Comparison of ENCODE assay signal across 8 mouse cellular contexts in the genomic region with DNA sequence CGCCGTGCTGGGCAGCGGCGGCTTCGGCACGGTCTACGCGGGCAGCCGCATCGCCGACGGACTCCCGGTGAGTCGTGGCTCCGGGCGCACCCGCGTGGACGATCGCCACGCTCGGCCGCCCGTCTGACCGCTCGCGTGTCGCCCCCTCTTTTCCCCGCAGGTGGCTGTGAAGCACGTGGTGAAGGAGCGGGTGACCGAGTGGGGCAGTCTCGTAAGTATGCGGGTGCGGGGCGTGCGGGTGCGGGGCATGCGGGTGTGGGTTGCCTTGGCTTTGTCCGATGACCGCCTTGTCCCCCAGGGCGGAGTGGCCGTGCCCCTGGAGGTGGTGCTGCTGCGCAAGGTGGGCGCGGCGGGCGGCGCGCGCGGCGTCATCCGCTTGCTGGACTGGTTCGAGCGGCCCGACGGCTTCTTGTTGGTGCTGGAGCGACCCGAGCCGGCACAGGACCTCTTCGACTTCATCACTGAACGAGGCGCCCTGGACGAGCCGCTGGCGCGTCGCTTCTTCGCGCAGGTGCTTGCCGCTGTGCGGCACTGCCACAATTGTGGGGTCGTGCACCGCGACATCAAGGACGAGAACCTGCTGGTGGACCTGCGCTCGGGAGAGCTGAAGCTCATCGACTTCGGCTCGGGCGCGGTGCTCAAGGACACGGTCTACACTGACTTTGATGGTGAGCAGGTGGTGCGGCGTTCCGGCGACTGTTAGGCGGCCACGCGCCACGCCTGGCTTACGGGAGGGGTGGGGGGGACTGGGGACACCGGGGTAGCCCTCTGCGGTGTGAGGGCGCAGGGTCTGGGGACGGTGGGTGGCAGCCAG. TPM values are rescaled to one million over a fixed set of nuclear protein-coding genes. Genes with fewer than 3 reads are reported as not detected.
DNase-seq lines count a peak whose midpoint lies in the region; ATAC-seq and TF ChIP-seq lines count a peak whose summit lies in the region.

No protein-coding gene starts in this region.

- H3K4me3 ChIP-seq in G1E (ENCODE audit: low read depth, low read length), result peak overlapping the region; percentile 74
- H3K4me3 ChIP-seq in forebrain, embryonic 10.5 days, result peak overlapping the region; percentile 69
- peak overlapping the region; percentile 93 for H3K4me3 ChIP-seq in hindbrain, embryonic 13.5 days
- peak overlapping the region; percentile 83 for H3K4me3 ChIP-seq in spleen, adult 2 months (ENCODE audit: extremely low read depth, insufficient read depth, insufficient read length)

- peaks cover 30% of the 10 kb centered on the region for H3K9me3 ChIP-seq in G1E (replicated peaks)
- H3K9me3 ChIP-seq in forebrain, embryonic 10.5 days, result no peaks in the 10 kb centered on the region
- H3K9me3 ChIP-seq in hindbrain, embryonic 13.5 days, result no peaks in the 10 kb centered on the region

- peaks cover 29% of the 10 kb centered on the region for H3K4me1 ChIP-seq in G1E (ENCODE audit: insufficient read depth, low read depth, low read length)
- peaks cover 69% of the 10 kb centered on the region for H3K4me1 ChIP-seq in forebrain, embryonic 10.5 days
- H3K4me1 ChIP-seq in hindbrain, embryonic 13.5 days (replicated peaks), result peaks cover 30% of the 10 kb centered on the region
- H3K4me1 ChIP-seq in spleen, adult 2 months (ENCODE audit: control insufficient read depth, insufficient read depth, insufficient read length), result peaks cover 21% of the 10 kb centered on the region

- under 1% methylated on average over 98 of the region's 98 CpGs for WGBS in forebrain, embryonic 10.5 days
- WGBS in hindbrain, embryonic 13.5 days, result under 1% methylated on average over 82 of the region's 98 CpGs
- WGBS in spleen, adult 2 months, result under 1% methylated on average over 98 of the region's 98 CpGs

- intact Hi-C loops in left cerebral cortex, postnatal 10 days (cut with DNase I), result loop anchor here (5.0 kb wide), 1 partner anchor 36 kb away; no protein-coding TSS in a partner anchor

- peaks cover 3% of the 10 kb centered on the region; the same call in 1 of the 2 replicates for H3K27me3 ChIP-seq in G1E (ENCODE audit: insufficient read depth, low read length)
- peaks cover 8% of the 10 kb centered on the region for H3K27me3 ChIP-seq in forebrain, embryonic 10.5 days (ENCODE audit: poor library complexity, severe bottlenecking)
- no peaks in the 10 kb centered on the region for H3K27me3 ChIP-seq in hindbrain, embryonic 13.5 days
- H3K27me3 ChIP-seq in spleen, adult 2 months (ENCODE audit: control insufficient read depth, insufficient read depth, low read length), result no peaks in the 10 kb centered on the region

- peak overlapping the region; percentile 96 for H3K27ac ChIP-seq in forebrain, embryonic 10.5 days
- peak overlapping the region; percentile 98 for H3K27ac ChIP-seq in hindbrain, embryonic 13.5 days
- peak overlapping the region; percentile 37; the same call in 1 of the 2 replicates for H3K27ac ChIP-seq in spleen, adult 2 months (ENCODE audit: insufficient read depth, low read length)

- ATAC-seq in G1E (ENCODE audit: extremely low read depth, insufficient number of reproducible peaks, low FRiP score, poor library complexity, severe bottlenecking), result no peak
- ATAC-seq in hindbrain, embryonic 13.5 days (ENCODE audit: low FRiP score), result 0 out of 2 replicates have a peak, but pooled peaks have one; percentile 1
- ATAC-seq in granulocyte monocyte progenitor cell, adult 5-6 weeks (replicated peaks; ENCODE audit: poor library complexity, severe bottlenecking), result no peak

- peak; percentile 6 for DNase-seq in G1E (ENCODE audit: low spot score)
- peak; percentile 67 to 73 for DNase-seq in adrenal gland, postnatal 36 days
- peak; percentile 58 for DNase-seq in forebrain, embryonic 10.5 days (ENCODE audit: extremely low spot score, low spot score)
- DNase-seq in left cerebral cortex, postnatal 10 days (ENCODE audit: extremely low spot score in 1 of 2, low spot score in 2 of 2), result peak; percentile 51 to 79
- DNase-seq in mesoderm, embryonic 11.5 days (ENCODE audit: low read depth, low spot score), result peak; percentile 37
- DNase-seq in spleen, adult 2 months (ENCODE audit: low read depth in 1 of 2, low spot score in 2 of 2), result peak in 1 of 2 experiments; percentile 36

- TF ChIP-seq POLR2A in spleen, adult 2 months (IDR thresholded peaks at IDR 0.05; ENCODE audit: low read depth, low read length), result no peak

- TF ChIP-seq CTCF in G1E (IDR thresholded peaks at IDR 0.05; ENCODE audit: low read depth, low read length), result no peak
- no peak for TF ChIP-seq CTCF in spleen, adult 2 months (IDR thresholded peaks at IDR 0.05; ENCODE audit: extremely low read depth, insufficient read depth, insufficient read length, insufficient replicate concordance)

- H3K9ac ChIP-seq in hindbrain, embryonic 13.5 days, result peak overlapping the region; percentile 94

- H3K4me2 ChIP-seq in hindbrain, embryonic 13.5 days, result peak overlapping the region; percentile 88

- H3K36me3 ChIP-seq in G1E (replicated peaks), result peaks cover 25% of the 10 kb centered on the region
- peaks cover 41% of the 10 kb centered on the region for H3K36me3 ChIP-seq in forebrain, embryonic 10.5 days (replicated peaks)
- H3K36me3 ChIP-seq in hindbrain, embryonic 13.5 days, result peaks cover 38% of the 10 kb centered on the region
- peaks cover 10% of the 10 kb centered on the region for H3K36me3 ChIP-seq in spleen, adult 2 months (ENCODE audit: control insufficient read depth, insufficient read depth, low read length)

RNA-seq across cellular contexts. Expression of a gene that starts 1.1 kb away (rescaled TPM):
- total RNA-seq in G1E (2014; fragmentation: Nextera tagmentation), result 2.1 and 5.3 TPM in 2 replicates
- total RNA-seq in G1E (2017), result 3.4 and 3.7 TPM in 2 replicates
- 6.0 and 6.8 TPM in 2 replicates for polyA plus RNA-seq in G1E (2012)
- 100 to 1,000 TPM; 123 to 134 TPM for total RNA-seq in adrenal gland, postnatal 36 days (2021)
- 40.3 and 43.6 TPM in 2 replicates for polyA plus RNA-seq in forebrain, embryonic 10.5 days (2016; fragmentation: Nextera tagmentation; extraction: Ambion mirVana)
- 45.6 and 47.2 TPM in 2 replicates for polyA plus RNA-seq in hindbrain, embryonic 13.5 days (2015; fragmentation: Nextera tagmentation; extraction: Ambion mirVana)
- 10 to 100 TPM; 40.6 to 44.0 TPM for total RNA-seq in left cerebral cortex, postnatal 10 days (2021)
- 16.2 and 20.8 TPM in 2 replicates for polyA plus RNA-seq in spleen, adult 2 months (2012; rRNA removed)
- 13.8 and 14.6 TPM in 2 replicates for total RNA-seq in granulocyte monocyte progenitor cell, adult 5-6 weeks (2014; fragmentation: Nextera tagmentation)
- total RNA-seq in granulocyte monocyte progenitor cell, adult 5-6 weeks (2017), result 13.0 and 21.3 TPM in 2 replicates

RNA-seq across cellular contexts. Expression of a gene that starts 43.6 kb away (rescaled TPM):
- total RNA-seq in G1E (2014; fragmentation: Nextera tagmentation) (8.5 and 10.8 TPM in 2 replicates), G1E (2017) (25.8 and 26.7 TPM in 2 replicates)
- polyA plus RNA-seq in G1E (2012), result 12.3 and 16.5 TPM in 2 replicates
- 10 to 100 TPM; 40.1 to 52.8 TPM for total RNA-seq in adrenal gland, postnatal 36 days (2021)
- 96.5 and 103 TPM in 2 replicates for polyA plus RNA-seq in forebrain, embryonic 10.5 days (2016; fragmentation: Nextera tagmentation; extraction: Ambion mirVana)
- 57.1 and 60.0 TPM in 2 replicates for polyA plus RNA-seq in hindbrain, embryonic 13.5 days (2015; fragmentation: Nextera tagmentation; extraction: Ambion mirVana)
- total RNA-seq in left cerebral cortex, postnatal 10 days (2021), result 10 to 100 TPM; 14.2 to 18.8 TPM
- 35.7 and 38.9 TPM in 2 replicates for polyA plus RNA-seq in spleen, adult 2 months (2012; rRNA removed)
- total RNA-seq in granulocyte monocyte progenitor cell, adult 5-6 weeks (2014; fragmentation: Nextera tagmentation), result 72.9 and 76.0 TPM in 2 replicates
- 138 and 139 TPM in 2 replicates for total RNA-seq in granulocyte monocyte progenitor cell, adult 5-6 weeks (2017)

RNA-seq across cellular contexts. Expression of a gene that starts 44.0 kb away (rescaled TPM):
- total RNA-seq in G1E (2014; fragmentation: Nextera tagmentation) (18.1 and 24.0 TPM in 2 replicates), G1E (2017) (7.0 and 7.8 TPM in 2 replicates)
- polyA plus RNA-seq in G1E (2012), result 2.7 and 4.8 TPM in 2 replicates
- total RNA-seq in adrenal gland, postnatal 36 days (2021), result 10 to 100 TPM; 14.1 to 18.9 TPM
- 10.6 and 11.4 TPM in 2 replicates for polyA plus RNA-seq in forebrain, embryonic 10.5 days (2016; fragmentation: Nextera tagmentation; extraction: Ambion mirVana)
- polyA plus RNA-seq in hindbrain, embryonic 13.5 days (2015; fragmentation: Nextera tagmentation; extraction: Ambion mirVana), result 8.1 and 8.7 TPM in 2 replicates
- 10 to 100 TPM in 1 of 2 experiments, 1 to 10 TPM in 1; 8.8 to 10.4 TPM for total RNA-seq in left cerebral cortex, postnatal 10 days (2021)
- polyA plus RNA-seq in spleen, adult 2 months (2012; rRNA removed), result 16.6 and 18.6 TPM in 2 replicates
- total RNA-seq in granulocyte monocyte progenitor cell, adult 5-6 weeks (2014; fragmentation: Nextera tagmentation), result 12.9 and 14.2 TPM in 2 replicates
- 3.5 and 11.6 TPM in 2 replicates for total RNA-seq in granulocyte monocyte progenitor cell, adult 5-6 weeks (2017)

Comparison
In these comparisons a context has a peak if more than half of its experiments do, and no peak if none do; other contexts are left out.
1. H3K27ac ChIP-seq: peak in every context shown above with its lines; median percentile 98 in hindbrain, embryonic 13.5 days; 96 in forebrain, embryonic 10.5 days; 37 in spleen, adult 2 months.